Mouse (Mus musculus): Measurements from ENCODE around the gene Ulk3. TPM values are rescaled to one million over a fixed set of nuclear protein-coding genes. Genes with fewer than 3 reads are reported as not detected.

The Ulk3 gene
- 10 to 100 TPM; 31.8 to 38.2 (median 34.4) TPM for total RNA-seq (2022)

GRCm38 (mm10) chr9:57589224-57590126 lies at the start of gene Ulk3:
Ulk3 (plus strand) TSS chr9:57589452.
- peak; percentile 63 to 73 for DNase-seq (ENCODE audit: low spot score in 2 of 2)

DNA sequence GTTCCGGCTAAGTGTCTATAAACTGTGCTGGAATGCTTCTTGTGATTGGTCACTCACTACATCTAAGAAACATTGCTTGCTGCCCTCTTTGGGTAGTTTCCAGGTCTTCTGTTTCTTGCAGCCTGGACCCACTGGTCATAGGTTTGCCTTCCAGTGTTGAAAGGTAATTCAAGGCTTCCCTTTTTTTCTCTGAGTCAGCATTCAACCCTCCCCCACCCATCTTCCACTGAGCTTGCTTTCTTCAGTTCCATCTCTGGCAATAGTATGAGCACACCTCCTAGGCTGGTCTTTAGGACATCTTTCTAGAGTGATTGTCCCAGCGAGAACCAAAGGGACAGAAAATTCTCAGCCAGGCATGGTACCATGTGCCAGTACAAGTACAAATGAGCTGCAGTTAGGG lies 49.7 kb upstream of the Ulk3 start:
- no peak for DNase-seq (ENCODE audit: low spot score in 2 of 2)

GRCm38 (mm10) chr9:57541312-57541711 lies 47.9 kb upstream of the Ulk3 start:
- DNase-seq (ENCODE audit: low spot score in 2 of 2), result no peak

- DNase-seq (ENCODE audit: low spot score in 2 of 2), result no peak
Observed at GRCm38 (mm10) chr9:57543951-57544350, 45.3 kb upstream of the Ulk3 start.

- DNase-seq (ENCODE audit: low spot score in 2 of 2), result no peak
Observed at GRCm38 (mm10) chr9:57547287-57547686, 42.0 kb upstream of the Ulk3 start.

DNA sequence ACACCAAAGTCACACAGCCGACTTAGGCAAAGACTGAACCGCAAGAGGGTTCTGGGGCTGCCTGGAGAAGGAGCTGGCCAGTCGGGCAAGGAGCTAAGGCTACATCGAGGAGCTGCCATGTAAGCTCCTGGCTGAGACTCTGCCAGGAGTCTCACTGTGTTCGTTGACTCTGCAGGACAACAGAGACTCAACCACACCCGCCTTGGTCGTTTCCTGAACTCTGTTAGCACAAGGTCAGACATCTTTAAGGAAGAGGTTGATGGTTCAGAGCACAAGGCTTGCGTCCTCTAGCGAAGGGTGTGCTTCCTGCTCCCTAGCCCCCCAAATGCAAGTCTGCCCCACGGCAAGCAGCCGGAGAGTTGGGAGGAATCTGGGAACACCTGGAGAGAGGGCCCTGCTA lies 41.4 kb upstream of the Ulk3 start:
- DNase-seq (ENCODE audit: low spot score in 2 of 2), result no peak

DNA sequence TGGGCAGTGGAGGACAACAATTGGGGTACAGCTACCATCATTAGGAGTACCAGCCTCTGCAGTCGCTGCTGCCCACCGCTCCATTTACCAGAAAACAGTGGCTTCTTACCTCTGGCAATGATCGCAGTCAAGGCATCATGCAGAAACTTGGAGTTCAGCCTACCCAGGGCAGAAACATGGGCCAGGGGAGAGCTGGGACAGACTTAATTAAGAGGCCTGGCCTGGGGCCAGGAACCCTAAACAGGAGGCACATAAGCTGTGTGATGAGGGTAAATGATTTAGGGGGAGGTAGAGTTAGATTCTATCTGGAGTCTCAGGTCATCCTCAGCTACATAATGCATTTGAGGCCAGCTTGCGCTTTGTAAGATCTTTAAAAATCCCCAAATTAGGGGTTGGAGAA lies 40.1 kb upstream of the Ulk3 start:
- no peak for DNase-seq (ENCODE audit: low spot score in 2 of 2)

DNA sequence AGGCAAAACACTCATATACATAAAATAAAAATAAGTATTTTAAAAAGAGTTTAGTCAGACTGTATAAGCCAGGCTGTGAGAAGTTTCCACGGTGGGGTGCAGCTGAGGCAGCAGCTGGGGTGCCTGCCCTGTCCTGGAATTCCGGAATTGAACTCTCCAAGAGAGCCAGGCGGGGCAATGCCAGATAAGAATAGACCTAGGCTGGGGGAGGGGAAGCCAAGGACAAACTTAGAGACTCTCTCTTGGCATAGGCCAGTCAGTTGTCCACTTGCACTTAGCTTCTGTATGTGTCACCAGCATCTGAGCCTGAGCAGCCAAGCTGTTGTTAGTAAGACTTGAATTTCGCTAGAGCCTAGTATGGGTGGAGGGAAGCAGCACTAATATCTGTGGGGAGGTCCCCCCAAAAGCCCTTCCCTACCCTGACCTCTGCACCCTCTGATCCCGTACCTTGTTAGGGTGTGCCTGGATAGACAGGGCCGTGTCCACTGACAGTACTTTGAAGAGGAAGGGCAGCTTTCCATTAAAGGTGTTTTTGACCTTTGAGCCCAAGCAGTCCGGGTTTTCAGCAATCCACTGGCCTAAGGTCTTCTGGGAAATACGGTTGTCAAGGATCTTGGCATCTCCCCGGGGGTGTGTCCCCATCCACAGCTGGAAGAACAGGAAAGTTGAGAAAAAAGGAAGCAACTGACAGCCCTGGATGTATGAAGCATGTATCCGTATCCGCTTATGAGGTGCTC lies 39.0 kb upstream of the Ulk3 start:
- no peak for DNase-seq (ENCODE audit: low spot score in 2 of 2)

DNA sequence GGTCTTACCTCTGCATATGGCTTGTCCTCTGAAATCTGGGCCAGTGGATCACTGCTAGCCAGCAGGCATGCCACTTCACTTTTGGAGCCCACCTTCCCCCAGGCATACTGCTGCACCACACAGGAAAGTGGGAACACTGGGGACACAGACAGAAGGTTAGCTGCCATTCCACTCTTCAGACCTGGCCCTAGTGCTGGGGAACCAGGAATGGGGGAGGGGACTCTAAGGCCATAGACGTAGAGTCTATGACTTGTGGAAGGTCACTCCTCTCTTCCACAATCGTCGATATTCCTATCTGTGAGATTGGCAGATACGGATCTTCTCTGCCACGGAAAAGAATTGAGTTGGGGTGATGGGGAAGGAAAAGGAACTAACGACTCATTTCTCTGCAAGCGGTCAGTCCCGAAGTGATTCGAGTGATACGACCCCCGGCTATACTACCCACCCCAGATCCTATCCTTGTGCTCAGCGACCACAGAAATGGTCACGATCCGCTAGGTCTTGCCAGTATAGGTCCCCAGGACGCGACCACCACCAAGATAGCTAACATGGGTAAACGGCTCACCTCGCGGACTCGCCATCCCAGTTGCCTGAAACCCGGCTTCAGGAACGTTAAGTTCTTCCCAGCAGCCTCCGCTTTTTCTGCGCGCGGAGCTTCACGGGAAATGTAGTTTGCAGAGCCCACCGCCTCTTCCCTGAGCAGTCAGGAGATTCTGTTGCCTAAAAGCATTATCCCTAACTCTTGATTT lies 36.9 kb upstream of the Ulk3 start, which contains the start of gene Mpi:
Gene Mpi, minus strand, starts transcription at position 625 of the 749 bp plus-strand sequence.
- DNase-seq (ENCODE audit: low spot score in 2 of 2), result peak in 1 of 2 experiments; percentile 69

GRCm38 (mm10) chr9:57553119-57553518 lies 36.1 kb upstream of the Ulk3 start:
- DNase-seq (ENCODE audit: low spot score in 2 of 2), result no peak

DNA sequence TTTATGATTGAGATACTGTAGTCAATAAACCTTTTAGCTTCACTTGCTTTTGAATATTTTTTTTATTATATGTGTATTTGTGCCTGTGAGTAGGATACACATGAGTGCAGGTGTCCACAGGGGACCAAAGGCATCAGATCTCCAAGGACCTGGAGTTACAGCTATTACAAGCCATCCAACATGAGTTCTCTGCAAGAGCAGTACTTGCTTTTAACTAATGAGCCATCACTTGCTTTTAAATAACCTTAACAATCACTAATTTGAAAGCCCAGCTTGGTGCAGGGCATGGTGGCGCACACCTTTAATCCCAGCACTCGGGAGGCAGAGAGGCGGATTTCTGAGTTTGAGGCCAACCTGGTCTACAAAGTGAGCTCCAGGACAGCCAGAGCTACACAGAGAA lies 34.5 kb upstream of the Ulk3 start:
- no peak for DNase-seq (ENCODE audit: low spot score in 2 of 2)

DNA sequence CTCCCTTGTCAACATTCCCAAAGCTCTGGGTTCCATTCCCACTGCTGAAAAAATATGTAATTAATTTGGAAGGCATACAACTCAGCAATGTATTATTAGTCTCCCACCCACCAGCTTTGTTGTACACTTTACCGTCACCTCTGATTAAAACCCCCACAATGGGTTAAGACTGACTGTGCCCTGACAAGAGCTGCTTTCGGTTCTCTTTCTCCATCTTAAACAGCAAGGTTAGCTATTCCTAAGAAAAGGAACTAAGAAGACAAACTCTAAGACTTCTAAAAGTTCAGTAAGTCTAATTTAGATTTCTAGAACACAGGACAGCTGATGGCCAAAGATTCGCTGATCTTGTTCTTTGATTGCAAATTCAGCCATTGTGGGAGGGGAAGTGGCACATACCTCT lies 32.0 kb upstream of the Ulk3 start:
- DNase-seq (ENCODE audit: low spot score in 2 of 2), result no peak

DNA sequence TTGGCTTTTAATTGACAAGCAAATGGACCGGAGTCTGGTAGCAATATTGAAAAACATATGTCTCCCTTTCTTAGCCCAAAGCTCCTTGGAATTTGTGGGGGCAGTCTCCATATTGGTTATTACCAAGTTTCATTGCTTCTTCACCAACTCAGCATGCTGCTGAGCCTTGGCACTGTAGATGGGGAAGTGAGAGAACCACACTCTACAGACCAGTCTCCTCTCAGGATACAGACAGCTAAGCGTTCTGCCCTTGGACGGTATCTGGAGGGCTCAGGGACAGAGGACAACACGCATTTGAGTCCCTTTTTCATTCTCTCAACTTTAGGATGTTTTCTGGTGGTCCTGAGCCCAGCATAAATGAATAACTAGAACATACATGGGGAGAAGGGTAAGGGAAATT lies 30.6 kb upstream of the Ulk3 start:
- no peak for DNase-seq (ENCODE audit: low spot score in 2 of 2)

DNA sequence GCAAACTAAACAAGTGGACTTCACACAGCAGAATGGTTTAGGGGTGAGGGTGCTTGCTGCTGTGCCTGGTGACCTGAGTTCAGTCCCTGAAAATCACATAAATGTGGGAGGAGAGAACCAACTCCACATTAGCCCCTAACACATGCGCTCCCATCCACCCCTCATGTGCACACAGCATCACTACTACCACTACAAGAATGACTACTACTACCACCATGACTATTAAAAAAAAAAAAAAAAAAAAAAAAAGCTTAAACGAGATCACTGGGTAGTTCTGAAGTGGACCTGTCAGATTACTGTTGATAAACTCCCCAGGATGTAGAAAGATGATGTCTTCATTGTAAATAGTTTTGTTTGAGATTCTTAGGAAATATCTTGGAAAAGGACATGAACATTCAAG lies 29.7 kb upstream of the Ulk3 start:
- no peak for DNase-seq (ENCODE audit: low spot score in 2 of 2)

DNA sequence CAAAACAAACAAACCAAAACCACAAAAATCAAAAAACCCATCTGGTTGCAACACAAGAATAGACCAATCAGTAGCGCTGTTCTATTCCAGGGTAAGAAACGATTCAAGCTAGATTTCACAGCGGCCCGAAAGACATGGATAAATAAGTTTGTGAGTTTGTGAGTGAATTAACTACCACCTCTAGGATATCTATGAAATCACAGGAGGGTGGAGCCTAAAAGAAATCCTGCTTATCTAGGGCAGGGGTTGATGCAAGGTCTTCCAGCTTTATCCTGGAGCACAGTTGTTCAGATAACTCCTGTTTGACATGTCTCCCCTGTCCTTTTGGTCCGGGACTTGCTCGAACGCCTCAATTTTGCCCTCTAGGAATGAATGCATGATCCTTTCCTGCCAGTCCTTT lies 29.0 kb upstream of the Ulk3 start:
- DNase-seq (ENCODE audit: low spot score in 2 of 2), result no peak

DNA sequence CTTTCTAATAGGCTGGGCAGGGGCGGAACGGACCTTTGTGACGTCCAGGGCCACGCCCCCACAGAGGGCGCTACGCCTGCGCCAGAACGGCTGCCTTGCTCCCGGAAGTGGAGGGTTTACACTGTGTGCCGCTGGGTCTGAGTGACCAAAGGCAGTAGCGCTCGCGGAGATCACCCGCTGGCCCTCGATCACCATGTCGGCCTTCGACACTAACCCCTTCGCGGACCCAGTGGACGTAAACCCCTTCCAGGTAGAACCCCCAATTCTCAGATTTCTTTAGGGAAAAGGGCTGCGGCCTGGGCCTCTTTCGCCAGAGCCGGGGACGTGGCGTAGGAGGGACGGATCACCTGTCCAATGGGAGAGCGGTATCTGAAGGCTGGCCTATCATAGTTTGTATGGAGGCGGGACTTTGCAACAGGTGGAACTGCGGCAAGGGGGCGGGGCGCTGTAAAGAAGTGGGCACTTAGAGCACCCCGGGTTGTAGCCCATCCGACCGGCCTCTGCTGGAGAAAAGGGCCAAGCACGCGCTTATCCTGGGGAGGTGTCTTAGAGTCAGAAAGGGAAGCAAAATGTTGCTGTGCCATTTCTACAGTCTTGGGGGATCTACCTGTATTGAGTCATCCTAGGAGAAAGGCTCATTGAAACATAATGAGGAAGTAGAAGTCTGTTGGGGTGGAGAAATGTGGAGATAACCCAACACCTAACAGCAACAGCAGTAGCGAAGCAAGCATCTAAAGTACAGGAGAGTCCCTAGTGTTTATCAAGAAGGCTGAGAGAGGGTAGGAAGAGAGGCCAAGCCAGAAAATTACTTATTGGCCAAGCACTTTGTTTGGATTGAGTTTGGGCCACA lies 28.2 kb upstream of the Ulk3 start, which contains the start of gene Scamp2:
Gene Scamp2, plus strand, starts transcription at position 83 of the 850 bp plus-strand sequence.
- peak; percentile 91 to 94 for DNase-seq (ENCODE audit: low spot score in 2 of 2)

DNA sequence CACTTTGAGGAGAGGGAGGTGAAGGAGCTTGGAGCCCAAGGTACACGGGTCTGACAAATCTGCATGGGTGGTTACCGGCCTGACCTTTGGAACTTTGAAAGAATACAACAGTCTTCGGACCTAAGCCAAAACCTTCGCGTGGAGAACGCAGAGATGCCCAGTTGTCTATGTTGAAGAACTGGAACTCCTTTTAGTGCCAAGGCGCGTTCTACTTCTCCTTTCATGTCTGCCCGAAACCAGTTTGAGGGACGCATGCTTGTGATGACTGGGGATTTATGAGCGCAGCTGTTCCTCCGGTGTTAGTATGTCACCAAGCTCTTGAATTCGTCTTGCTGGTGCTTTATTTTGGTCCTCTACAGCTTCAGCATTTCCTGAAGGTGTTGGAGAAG lies 27.5 kb upstream of the Ulk3 start:
- no peak for DNase-seq (ENCODE audit: low spot score in 2 of 2)

DNA sequence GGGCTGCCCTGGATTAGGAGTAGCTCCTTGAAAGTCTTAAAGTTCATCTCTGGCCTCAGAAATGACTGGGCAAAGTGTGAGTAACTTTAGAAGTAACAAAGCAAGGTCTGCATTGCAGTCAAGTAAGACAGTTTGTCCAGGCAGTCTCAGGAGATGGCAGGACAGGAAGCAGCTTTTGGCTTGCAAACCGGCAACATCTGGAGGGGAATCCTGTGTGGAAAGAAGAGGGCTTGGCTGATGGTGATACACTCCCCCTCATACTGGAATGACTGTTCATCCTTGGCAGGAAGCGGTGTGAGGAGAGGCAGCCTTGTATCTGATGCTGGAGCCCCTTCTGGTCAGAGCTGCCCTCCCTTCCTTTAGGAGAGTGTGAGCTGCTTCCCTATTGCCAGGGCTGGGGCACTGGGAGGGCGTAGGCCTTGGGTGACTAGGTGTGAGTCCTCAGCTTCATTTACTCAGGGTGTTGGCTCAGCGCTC lies 26.3 kb upstream of the Ulk3 start:
- DNase-seq (ENCODE audit: low spot score in 2 of 2), result no peak

DNA sequence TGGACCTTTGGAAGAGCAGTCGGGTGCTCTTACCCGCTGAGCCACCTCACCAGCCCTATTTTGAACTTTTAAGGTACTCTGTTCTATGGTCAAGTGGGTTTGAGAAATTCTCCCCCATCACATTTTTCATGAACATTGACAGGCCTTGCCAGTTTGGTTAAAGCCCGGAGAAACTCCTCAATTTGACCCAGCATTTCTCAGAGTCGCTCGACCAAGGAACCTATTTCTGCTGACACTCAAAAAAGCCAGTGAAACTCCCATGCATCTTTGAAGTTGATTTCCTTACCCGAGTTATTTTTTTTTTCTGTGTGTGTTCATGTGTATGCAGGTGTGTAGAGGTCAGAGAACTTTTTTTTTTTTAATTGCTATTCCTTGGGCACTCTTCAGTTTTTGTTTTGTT lies 24.6 kb upstream of the Ulk3 start:
- no peak for DNase-seq (ENCODE audit: low spot score in 2 of 2)

DNA sequence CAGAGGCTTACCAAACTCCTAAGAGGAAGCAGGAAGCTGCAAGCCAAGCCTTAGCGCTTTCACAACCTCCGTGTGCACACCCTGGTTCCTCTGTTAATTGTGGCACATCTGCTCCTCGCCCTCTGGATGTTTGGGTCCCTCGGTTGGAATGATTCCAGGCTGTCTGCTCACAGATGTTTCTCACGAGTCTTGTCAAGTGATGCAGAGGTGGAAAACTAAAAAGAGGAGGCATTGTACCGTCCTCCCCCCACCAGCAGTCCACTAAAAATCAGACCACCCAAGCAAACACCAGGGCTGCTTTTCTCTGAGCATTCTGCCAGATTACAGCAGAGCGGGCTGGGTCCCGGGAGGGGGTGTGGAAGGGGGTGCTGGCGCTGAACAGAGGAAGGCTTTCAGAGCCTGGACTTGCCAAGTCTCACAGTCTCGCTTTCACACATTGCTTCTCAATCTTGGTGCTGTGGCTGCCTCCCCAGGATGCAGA lies 23.5 kb upstream of the Ulk3 start:
- peak in 1 of 2 experiments; percentile 70 for DNase-seq (ENCODE audit: low spot score in 2 of 2)

DNA sequence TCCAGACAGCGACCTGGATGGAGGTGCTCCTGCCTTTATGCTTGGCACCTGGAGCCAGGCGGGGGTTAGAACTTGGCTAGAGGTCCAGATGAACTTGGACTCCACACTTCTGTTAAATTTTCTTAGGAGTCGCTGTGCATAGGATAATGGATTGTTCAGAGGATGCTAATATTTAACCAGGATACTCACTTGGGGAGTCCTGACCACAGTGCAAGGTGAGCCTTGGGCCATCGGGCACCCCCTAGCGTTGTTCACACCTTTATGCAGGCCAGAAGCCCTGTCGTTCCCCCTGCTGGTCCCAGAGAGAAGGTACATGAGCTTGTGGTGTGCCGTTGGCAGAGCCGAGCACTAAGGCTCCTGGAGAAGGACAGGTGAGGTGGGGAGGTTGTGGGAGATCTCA lies 22.4 kb upstream of the Ulk3 start:
- no peak for DNase-seq (ENCODE audit: low spot score in 2 of 2)

Data from left cerebral cortex, adult 8-10 months (tissue).